Mouse (Mus musculus): ENCODE data around the gene Gigyf2.

The Gigyf2 gene

DNA sequence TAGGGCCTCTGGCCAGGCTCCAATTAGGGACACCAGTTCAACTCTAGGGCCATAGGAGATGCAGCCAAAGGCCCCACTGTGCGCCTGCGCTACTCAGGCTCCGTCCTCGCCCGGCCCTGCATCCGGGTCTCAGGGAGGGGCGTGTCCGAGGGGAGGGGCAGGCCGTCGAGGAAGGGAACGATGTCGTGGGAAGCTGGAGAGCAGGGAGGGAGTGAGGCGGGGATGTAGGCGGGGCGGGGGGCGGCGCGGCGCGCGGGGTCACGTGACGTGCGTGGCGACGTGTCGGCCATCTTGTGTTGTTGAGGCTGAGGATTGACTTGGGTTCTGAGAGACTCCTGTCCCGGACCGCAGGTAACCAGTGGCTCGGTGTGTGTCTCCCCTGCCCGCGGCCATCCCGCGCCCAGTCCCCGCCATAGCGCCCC lies at the start of gene Gigyf2:
TSS of gene Gigyf2 (plus strand) at position 257 of the 422 bp plus-strand sequence.
- peak; percentile 98 to 99 for DNase-seq

DNA sequence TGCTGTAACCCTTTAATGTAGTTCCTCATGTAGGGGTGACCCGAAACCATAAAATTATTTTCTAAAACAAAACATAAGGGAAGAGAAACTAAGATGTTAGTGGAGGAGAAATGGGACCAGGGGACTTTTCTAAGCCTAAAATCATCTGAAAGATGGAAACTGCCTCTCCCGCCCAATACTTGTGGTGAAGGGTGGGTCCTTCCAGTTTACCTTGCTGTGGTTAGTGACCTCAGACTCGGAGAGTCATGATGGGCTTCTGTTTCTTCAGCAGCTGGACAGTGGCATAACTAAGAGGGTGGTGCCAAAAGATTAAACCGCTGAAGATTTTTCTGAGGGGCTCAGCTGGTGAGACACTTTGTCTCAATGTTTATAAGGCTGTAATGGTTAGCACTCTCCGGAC lies 46.5 kb upstream of the Gigyf2 start:
- DNase-seq, result no peak

DNA sequence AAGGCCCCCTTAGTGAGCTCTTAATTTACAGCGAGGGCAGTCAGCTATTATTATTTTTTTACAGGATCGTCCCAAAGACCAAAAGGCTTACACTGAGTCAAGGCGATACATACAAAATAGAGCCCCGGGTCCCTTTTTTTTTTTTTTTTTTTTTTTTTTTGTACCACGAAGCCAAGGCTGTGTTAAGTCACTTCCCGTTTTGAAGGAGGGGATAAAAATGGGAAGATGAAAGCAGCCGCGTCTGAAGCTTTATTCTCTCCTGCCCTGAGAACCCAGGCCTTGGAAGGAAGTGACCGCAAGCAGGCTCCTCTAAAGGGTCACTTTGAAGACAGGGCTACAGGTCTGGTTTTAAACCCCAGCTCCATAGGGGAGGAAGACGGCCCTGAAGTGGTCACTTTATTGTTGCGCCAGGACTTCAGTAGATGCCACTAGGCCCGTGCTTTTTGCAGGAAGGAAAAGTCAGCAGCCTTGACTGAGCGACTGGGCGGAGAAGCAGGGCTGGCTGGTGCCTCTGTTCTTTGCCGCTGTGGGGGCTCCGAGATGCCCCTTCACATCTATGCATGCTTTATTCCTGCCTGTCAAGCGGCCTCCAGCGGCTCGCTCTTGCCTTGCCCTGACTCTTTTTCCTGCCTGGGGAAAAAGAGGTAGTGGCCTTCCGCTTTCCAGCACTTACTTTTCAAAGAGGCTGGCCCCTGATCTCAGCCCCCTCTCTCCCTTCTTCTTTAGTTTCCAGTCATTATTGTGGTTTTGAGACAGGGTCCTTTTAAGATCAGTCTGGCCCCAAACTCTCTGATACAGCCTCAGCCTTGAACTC lies 45.0 kb upstream of the Gigyf2 start:
- peak in 1 of 2 experiments; percentile 22 for DNase-seq

DNA sequence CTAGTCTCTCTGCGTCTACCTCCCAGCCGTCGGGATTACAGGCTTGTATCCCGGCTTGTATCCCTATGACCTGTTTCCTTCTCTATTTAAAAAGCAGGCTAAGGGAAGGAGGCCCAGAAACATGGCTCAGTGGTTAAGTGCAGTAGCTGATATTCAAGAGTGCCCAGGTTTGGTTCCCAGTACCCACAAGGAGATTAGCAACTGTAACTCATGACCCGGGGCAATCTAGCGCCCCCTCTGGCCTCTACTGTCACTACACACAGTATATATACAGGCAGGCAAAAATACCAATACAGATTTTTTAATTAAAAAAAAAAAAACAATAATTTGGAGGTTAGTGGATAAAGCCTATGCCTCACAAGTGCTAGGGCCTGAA lies 44.4 kb upstream of the Gigyf2 start:
- DNase-seq, result no peak

DNA sequence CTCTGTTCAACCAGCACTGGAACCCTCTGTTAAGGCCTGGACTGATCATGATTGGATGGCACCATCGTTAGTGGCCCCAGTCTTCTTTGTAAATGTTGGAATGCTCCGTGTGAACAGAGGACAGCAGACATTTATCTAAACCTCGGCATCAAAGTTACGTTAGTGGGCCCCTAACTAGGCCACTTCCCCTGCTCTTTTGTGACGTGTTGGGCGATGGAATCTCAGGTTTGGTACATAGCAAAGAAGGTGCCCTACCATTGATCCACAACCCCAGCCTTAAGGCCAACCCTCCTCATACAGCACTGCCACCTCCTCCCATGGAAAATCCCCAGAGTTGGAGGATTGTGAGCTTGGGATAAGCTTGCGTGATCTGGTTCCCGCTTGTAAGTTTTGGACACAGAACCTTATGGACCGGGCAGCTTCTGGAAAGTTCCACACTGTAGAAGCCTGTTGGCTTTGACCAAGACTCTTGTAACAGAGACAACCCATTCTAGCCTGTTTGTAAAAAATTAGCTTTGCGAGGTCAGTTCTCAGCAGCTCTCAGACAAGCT lies 43.3 kb upstream of the Gigyf2 start:
- no peak for DNase-seq

DNA sequence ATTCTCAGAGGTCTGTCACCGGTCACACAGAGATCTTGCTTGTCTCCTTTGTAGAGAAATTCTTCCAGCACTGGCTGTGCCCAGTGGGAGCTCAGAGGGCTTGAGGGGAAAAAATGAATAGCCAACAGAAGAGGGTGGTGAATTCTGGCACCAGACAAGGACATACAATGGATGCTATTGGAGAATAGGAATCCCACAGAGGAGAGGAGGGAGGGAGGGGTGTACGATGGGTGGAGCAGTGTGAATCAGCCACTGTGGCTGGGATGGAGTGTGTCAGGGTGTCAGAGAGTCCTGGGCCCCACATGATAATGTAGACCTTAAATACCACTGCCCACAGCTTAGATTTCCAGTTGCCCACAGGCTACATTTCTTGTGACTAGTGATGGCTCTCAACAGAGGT lies 39.7 kb upstream of the Gigyf2 start:
- no peak for DNase-seq

DNA sequence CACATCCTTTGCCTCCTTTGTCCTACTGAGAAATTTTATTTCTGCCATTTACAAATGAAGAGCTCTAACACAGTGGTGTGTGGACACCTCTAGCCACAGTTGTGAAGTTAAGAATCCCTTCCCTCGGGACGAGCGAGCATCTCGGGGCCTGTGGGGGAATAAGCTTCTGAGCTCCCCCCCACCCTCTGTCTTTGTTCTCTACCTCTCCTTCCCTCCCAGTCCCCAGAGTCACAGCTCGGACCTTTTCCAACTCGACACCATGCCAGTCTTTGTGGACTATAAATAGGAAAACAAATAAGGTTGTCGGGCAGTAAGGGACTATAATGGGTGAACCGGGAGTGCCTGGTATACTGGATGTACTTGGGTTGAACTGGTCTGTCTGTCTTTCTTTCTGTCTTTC lies 35.4 kb upstream of the Gigyf2 start:
- DNase-seq, result no peak

DNA sequence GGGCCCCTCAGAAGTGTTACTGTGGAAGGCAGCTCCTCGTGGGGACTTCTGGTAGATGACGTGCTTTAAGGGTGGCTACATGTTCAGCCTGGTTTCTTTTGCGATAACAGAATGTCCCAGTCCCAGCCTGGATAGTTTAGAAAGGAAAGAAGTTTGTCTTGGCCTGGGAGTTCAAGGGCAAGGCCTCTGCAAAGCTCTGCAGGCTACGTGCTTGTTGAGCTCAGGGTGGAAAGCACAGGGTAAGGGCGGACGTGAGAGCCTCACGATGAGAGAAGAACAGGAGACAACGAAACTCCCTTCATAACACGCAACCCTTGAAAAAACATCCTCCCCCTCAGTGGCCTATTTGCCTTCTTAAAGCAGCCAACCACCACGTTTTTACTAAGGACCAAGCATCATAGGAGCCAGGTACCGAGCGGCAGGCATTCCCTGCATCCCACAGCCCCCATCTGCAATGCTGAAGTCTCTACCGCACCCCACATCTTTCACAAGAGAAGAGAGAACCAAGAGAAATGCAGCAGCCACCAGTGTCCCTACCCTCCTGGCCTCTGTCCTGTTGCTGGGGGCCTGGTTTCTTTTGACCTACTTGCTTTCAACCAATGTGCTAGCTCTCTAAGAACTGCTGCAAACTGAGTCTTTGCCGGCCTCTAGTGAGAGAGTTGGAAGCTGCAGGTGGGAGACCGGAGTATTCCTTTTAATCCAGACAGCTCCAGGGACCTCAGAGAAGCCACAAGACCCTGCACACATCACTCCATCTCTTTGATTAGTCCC lies 34.2 kb upstream of the Gigyf2 start:
- peak; percentile 65 to 80 for DNase-seq

DNA sequence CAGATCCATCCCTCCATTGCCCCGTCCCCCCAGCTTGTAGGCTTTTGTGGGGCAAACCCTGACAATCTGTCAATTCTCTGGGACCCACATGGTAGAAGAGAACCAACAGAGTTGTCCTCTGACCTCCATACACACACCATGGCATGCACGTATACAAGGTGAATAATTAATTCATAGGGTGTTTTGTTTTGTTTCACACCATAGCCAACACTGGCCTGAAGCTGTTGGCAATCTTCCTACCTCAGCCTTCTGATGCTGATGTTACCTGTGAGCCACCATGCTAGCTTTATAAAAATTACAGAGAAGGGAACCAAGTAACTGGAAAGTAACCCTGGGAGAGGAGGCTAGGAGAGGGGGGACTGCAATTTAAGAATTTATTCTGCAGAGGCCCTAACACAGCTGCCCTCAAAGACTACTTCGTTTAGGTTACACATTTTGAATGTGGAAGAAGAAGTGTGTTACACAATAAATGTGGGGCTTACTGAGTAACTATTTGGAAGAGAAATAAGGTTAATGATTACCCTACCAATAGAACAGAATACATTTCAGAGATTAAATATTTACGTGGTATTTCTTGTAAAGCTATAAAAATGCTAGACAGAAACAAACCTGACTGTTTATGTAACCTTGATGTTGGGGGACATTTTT lies 32.6 kb upstream of the Gigyf2 start:
- DNase-seq, result peak in 1 of 2 experiments; percentile 29

DNA sequence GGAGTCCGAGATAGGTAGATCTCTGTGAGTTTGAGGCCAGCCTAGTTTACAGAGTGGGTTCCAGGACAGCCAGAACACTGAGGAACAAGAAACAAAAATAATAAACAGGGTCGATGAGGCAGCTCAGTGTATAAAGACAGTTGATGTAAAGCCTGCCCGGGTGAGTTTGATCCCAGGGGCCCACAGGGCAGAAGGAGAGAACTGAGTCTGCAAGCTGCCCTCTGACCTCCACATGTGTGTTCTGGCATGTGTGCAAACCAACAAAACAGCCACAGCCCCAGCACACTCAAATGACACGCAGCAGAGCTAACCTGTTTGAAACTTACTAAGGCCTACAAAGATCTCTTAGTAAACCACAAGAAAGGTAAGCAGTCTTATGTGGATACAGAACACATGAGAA lies 31.8 kb upstream of the Gigyf2 start:
- peak in 1 of 2 experiments; percentile 21 for DNase-seq

DNA sequence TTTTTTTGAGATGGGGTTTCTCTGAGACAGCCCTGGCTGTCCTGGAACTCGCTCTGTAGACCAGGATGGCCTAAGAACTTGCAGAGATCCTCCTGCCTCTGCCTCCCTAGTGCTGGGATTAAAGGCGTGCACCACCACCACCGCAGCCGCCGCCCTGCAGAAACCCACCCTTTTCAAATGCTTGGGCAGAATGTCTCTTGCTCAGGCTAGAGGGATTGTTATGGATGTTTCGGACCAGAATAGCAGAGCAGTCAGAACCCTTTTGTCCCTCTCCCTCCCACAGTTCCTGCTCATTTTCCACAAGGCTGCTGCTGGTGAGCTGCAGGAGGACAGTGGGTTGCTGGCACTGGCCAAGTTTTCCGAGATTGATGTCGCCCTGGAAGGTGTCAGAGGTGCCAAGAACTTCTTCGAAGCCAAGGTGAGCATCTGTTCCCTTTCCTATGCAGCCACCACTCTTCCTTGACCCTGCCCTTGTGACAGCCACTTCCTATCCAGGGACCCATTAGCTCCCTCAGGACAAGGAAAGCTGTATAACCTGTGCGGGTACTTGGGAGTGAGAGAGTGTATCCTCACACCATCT lies 29.4 kb upstream of the Gigyf2 start:
- DNase-seq, result no peak

DNA sequence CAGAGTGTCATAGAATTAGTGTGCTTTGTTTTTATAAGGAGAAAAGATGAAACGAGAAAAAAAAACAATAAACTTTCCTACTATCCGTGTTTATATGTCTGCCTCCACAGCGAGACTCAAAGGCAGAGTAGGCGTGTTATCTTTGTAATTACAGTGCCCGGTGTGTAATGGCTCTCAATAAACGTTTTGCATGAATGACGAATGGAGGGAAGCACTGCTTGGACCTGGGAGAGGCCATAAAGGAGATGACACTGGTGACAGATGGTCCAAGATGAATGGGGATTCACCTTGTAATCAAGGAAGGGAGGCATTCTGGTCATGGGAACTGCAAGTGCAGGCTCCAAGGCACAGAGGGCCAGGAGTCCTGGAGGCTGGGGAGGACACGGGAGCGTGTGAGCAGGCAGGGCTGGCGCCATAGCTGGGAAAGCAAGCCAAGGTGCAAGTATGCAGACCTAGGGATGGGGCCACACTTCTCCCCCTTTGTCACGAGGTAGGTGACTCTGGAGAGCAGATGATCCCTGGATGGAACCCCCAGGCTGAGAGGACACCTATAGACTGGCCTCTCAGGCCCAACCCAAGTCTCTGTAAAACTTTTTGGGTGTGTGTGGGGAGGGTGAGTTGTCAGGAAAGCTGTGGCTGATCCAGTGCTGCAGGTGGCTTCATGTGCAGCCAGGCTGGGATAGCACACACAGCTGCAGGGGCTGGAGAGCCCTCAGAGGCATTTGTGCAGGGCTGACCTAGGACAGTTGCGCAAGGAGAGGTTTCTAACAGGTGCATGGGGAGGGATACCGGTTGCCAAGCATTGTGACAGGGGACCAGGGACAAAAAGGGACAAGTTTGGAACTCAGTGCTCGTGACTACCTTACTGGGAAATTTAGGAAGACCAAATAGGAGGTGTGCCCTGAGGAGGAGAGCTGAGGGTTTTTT lies 26.2 kb upstream of the Gigyf2 start:
- peak in 1 of 2 experiments; percentile 29 for DNase-seq

DNA sequence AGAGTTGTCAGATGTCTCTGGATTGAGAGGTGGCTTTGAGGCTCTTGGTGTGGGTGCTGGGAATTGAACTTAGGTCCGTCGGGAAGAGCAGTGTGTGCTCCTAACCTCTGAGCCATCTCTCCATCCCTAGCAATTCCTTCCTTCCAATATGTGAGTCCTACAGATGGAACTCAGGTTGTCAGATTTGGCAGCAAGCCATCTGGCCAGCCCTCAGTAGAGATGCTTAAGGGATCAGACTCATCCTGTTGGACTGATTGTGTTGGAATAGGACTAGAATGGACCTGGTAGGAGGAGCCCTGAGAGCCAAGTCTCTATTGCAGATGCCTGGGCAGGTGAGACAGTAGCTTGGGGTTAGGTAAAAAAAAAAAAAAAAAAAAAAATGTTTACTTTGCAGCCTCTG lies 24.8 kb upstream of the Gigyf2 start:
- DNase-seq, result no peak

DNA sequence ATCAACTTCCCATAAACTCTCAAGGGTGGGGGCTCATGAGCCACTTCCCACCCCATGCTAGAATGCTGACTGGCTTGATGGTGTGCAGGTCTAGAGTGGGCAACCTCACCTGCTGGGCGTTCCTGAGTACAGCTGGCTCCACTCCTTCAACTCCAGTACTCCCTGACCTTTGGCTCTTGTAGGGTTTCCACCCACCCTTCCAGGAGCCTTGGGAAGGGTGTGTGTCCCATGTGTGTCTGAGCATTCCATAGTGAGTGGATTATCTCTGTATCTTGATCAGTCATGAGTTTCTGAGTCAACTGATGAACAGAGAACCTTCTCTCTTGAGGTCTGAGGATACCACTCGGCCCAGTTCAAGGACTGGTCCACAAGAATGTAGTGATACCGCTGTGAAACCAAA lies 17.8 kb upstream of the Gigyf2 start:
- DNase-seq, result no peak

DNA sequence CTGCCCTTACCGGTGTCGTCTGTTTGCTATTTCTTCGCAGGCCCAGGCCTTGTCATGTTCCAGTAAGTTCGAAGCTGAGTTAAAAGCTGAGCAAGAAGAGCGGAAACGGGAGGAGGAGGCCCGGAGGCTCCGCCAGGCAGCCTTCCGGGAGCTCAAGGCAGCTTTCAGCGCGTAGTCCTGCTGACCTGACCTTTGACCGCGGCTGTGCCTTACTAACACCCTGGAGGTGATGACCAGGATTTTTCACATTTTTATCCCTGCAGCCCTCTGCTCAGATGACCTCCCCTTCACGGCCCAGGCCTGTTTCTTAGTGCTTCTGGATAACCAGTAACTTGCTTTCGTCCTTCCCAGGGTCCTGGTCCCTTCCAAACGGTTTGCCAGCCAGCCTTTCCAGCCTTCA lies 17.2 kb upstream of the Gigyf2 start:
- no peak for DNase-seq

DNA sequence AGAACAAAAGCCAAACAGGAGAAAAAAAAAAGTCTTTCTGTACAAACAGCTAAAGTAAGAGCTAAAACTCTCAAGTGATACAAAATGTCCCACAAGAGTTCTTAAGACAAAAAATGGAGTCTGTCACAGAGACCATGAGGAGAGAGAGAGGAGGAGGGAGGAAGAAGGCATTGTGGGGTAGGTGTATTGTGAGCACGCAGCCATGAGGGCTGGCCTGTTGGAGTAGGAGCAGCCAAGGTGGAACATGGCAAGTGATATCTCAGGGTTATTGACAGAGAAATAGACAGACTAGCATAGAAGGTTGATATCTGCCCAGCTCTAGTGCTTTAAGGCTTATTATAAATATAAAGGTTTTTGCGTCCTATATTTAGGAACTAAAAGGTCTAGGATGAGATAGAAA lies 14.1 kb upstream of the Gigyf2 start:
- DNase-seq, result no peak

DNA sequence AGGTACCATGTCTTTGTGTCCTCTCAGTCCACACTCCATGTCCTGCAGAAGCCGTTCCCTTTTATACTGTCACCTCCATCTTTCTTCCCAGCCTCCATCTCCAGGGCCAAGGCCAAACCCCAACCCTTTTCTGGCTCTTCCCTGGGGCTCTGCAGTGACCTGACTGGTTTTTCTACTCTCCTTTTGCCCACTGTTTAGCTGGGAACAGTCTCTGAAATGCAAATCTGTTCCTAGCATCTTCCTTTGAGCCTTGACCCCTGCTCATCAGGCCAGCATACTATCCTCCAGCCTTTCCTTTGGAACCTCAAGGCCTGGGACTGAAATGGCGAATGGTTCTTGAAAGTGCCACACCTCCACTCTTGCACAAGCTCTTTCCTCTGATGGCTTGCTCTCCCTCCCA lies 13.7 kb upstream of the Gigyf2 start:
- no peak for DNase-seq

DNA sequence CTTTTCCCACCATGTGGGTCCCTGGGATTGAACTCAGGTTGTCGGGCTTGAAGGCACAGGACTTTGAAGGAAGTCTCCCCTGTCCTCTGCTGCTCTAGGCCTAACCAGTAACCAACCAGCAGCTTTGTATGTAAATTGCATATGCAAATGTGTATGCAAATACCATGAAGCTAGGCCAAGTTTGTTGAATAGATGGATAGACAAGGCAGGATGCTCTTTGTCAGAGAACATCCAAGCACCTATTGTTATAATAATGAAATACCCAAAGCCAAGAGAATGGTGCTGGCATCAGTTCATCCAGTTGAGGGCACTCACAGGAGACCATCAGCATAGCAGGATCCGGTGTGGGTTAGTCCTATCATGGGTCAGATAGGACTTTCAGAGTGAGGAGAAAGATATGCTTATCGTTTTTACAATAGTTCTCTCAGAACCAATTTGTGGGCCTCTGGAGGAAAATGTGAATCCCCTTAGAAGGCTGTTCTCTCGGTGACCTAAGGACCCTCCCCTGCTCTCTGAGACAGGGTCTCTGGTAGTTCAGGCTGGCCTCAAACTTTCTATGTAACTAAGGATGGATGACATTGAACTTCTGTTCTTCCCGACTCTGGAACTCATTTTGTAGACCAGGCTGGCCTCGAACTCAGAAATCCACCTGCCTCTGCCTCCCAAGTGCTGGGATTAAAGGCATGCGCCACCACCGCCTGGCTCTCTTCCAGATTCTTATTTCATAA lies 12.8 kb upstream of the Gigyf2 start:
- no peak for DNase-seq

DNA sequence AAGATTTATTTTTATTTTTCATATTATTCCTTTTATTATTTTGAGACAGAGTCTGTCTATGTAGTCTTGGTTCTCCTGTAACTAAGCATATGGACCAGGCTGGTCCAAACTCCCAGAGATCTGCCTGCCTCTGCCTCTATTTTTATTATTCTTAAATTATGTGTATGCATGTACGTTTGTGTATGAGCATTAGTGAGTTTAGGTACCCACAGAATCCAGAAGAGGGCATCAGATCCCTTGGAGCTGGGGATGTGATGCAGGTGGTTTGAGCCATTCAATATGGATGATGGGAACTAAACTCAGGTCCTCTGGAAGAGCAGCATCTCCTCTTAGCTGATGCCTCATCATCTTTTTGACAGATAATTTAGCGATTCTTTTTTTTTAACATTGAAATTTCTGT lies 11.4 kb upstream of the Gigyf2 start:
- no peak for DNase-seq

DNA sequence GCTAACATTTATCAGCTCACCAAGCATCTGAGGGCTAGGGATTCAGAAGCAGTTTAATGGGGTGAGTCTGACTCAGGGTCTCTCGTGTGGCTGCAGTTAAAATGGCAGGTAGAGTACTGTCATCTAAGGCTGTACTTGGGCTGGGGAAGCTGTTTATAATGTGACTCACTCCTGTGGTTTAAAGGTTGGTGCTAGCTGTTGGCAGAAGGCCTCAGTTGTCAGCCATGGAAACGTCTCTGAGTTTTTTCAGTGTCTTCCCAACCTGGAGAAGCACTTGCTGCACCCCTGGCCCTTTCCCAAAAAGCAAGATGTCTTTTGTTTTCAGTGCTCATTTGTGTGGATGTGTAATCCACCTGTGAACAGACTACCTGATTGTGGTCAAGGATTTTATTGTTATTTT lies 10.9 kb upstream of the Gigyf2 start:
- DNase-seq, result no peak

DNA sequence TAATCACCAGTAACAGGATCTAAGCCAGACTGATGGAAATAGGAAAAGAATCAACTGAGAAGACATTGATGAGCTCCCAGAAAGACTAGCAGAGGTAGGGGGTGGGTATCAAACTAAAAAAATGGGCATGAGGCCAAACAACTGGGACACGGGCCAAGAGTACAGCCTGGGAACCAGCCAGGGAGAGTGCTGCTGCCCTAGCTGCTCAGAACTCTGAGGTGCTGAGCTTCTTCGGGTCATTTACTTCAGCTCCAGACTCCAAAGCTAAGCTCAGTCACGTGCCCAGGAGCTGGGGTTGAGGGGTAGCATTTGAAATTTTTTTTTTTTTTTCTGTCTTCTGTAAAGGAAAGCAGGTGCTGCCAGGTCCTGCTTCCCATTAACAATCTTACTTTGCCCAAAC lies 10.1 kb upstream of the Gigyf2 start:
- peak; percentile 76 to 79 for DNase-seq

Measured in kidney, postnatal 4 days (tissue).